Mouse (Mus musculus) brain, adult 2 months (tissue): ENCODE measurements at regions not wholly inside any gene's neighbourhood (a gene's known extent, or its start where the extent isn't known, plus 50 kb on each side); places are given as distances from the start of the nearest gene placed in this dataset.
"Not testable (repeated sequence)": the region's sequence is repeated elsewhere in the genome, so short reads cannot be mapped to it uniquely, and the experiment has no call there.

Experiments
- DNase-seq: peaks from one replicate; pipeline ENCODE4 v3.0.0; 2011; ENCODE audit warnings: low read depth, low spot score

DNA sequence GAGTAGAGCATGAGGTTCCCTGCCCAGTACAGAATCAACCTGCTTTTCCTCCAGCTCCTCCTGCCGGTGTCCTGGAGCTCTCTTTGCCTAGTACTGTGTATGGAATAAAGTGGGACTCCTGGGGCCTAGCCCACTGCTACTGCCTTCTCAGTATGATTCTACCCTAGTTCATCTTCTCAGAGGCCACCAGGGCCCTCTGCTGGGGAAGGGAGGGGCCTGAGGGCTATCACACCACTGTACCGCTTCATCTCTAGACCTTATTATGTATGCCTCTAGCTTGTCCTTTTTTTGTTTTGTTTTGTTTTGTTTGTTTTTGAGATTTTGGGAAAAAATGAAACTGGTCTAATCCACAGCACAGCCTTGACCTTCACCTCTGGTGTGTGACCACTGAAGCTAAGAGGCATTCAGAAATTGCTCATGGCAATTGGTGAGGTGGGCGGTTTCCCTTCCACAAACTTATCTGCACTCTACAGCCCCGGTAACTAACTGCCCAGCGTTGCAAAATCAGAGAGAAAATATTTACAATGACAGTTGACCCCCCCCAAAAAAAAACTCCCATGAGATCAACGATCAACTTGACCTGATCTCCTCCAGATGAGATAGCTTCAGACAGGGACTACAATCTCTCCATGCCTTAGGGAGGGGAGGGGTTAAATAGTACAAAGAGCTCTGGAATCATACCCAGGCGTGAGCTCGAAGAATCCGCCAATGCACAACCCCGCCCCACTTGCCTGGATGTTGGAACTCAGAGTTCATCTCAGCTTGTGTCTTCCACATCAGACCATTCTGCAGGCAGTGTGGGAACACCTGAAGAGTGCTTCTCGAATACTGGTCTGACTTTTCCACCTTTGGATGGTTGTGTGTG is 168.8 kb downstream of the Tomm20 start:
- no peak for DNase-seq

DNA sequence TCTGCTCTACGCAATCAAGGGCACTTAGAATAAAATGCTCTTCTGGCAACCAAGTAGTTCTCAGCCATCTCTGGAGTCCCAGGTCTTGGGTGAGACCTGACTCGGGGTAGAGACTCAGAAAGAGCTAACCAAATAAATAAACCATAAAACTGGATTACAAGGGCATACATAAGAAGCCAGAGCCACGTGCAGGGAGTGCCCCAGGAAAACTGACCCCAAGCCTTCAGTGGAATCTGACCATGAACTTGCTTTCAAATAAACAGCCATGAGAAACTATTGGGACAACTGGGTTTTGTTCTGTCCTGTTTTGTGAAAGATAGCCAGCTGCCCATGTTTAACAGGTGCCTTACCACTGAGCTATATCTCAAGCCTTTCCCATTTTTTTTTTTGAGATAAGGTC is 170.3 kb downstream of the Tomm20 start:
- no peak for DNase-seq

DNA sequence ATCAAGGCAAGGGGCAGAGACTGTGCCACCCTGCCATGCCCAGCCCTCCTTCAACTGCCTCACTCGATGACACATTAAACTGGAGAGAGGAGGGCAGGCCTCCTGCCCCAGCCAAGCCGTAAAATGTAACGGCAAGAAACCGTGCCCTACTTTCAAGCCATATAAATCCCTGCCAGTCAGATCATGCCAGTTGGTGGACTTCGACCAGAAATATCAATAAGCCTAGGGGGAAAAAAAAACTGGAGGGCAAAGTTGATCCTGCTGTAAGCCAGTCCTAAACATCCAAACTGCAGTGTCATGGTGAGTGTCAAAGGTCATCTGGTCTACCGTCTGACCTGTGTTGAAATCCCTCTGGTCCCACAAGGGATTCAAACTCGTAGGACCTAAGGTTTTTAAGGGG is 170.8 kb downstream of the Tomm20 start:
- DNase-seq, result no peak

DNA sequence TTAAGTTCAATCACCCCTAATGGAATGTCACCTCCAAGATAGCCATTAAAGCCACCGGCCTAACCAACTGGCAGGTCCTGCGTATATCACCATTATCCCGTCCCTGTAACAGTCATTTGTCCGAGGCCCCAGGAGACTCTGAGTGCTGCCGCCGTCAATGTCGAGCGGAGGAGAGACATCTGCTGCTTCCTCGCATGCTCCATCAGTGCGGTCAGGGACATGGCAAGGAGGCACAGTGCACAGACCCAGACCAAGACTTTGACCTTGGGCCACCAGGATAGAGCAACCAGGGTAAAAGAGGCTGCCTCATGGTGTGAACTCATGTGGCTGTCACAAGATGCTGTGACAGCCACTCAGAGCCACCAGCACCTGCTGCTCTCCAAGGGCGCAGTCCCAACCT is 172.9 kb downstream of the Tomm20 start:
- DNase-seq, result no peak

DNA sequence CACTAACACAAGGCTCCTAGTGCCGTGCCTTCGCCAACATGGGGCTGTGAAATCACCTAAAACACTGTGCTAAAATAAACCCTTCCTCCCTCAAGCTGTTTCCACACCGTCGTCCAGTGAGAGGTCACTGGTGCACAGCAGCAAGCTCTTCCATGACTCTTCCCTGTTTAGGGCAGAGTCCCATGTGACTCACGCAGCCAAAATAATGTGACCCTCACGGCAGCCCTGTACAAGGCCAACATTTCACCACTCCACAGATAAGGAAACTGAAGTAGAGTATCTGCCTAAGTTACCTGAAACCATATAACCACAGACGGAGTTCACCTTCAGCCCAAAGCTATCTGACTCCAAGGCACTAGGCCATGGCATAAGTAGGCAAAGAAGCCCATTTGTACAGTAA is 173.4 kb downstream of the Tomm20 start:
- no peak for DNase-seq

DNA sequence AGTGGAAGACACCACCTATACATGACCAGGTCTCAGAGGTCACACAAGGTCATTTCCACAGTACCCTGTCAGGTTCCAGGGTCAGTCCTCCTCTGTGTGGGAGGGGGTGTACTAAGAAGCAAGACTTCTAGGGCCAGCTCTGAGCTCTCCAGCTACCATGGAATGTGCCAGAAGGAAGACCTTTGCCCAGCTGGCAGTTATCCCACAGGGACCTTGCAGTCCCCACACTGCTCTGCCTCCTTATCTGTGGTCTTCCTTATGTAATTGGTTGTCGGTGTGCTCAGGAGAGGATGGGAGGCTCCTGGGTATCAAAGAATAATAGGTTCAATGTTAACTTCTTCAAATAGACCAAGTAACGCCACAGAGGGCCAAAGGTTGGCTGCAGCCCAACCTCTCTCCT is 175.3 kb downstream of the Tomm20 start:
- DNase-seq, result not testable (repeated sequence)

DNA sequence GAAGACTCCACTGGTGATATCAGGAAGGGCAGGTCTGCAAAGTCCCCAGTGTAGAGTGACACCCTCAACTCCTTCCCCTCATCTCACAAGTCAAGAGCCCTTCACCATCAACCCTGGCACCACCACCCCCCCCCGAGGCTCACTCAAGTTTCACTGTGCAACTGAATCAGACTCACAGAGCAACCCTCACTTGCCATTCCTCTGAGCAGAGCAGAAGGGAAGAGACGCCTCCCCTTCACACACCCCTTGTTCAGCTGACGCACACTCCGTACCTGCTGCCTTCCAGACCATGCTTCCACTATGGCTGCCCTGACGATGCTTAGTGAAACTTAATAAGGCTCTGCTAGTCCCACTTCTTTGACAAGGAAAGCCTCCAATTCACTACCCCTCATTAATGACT is 174.4 kb upstream of the Irf2bp2 start:
- DNase-seq, result no peak

DNA sequence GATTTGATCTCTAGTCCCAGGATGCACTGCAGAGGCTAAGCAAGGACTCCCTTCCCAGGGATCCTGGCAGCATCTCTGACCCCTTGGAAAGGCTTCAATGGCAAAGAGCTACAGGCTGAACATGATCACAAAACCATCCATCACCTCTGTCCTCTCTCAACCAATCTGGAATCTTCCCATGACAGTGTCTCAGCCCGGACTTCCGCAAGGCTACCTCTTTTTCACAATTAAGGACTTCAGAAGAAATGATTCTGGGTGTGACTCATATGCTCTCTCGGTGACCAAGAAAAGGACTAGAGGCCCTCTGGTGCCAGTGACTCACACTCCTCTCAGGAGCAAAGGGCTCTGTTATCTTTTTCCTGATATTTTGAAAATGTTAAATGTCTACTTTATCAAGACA is 173.6 kb upstream of the Irf2bp2 start:
- DNase-seq, result no peak

DNA sequence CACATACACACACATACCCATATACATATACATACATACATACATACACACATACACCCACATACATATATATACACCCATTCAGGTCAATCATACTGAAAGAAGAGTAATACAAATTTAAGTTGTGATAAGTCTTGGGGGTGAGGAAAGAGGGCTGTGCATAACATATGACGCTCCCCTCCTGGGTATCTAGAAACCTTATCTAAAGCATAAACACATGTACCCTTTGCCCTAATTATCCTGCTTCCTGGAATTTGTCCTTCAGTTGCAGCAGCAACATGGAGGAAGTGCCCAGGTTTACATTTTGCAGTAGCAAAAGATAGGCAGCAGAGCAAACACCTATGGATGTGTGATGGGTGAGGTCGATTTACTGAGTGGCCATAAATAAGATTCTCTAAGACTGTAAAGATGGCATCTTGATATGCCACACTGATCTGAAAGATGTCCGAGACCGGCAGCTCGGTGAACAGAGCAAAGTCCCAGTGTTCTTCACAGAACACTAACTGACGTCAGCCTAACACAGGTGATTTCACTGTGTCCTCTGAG is 172.0 kb upstream of the Irf2bp2 start:
- DNase-seq, result no peak

DNA sequence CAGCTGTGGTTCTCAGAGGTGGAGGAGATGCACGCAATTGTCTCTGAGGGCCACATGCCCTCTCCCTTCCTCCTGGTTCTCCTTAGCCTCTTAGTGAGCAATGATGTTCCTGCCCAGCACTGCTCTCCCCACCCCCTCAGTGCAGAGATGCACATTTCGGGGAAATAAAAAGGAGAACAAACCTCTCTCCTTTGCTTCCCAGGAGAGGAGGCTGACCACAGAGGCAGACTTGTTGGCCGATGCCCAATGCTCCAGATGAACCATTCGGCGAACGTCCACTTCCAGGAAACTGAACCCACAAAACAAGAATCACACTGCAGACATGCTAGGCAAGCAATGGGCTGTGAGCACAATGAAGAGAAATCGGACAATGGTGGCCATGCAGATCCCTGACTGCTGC is 169.8 kb upstream of the Irf2bp2 start:
- DNase-seq, result peak; percentile 48

DNA sequence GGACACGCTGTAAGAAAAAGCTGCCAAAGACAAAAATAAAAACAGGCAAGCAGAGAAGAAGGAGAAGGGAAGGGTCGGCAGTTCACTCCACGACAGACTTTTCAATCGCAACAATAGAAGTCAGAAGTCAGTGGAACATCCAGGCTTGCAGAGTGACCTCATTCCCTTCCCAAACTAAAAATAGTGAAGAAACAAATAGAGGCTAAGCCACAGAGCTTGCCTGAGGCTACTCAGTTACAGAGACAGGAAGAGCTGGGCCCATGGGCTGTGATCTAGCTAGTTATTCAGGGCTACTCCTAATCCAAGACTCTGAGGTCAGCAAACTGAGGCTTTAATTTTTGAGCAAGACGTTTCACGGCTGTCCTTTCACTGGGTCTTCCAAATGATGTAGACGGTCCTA is 165.9 kb upstream of the Irf2bp2 start:
- DNase-seq, result peak; percentile 42

DNA sequence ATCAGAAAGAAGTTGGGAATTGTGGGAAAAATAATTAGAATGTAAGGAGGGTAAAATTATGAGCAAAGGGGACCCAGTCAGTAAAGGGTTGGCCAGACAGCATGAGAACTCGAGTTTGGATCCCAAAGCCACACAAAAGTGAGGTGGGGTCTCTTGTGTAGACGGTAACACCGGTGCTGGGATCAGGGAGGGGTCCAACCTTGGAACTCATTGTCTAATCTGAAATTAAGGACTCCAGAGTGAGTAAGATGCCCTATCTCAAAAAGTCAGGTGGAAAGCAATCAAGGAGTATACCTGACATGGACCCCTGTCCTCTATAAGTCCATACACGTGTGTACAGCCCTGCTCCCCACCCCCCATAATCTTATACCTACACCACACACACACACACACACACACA is 165.2 kb upstream of the Irf2bp2 start:
- DNase-seq, result no peak

DNA sequence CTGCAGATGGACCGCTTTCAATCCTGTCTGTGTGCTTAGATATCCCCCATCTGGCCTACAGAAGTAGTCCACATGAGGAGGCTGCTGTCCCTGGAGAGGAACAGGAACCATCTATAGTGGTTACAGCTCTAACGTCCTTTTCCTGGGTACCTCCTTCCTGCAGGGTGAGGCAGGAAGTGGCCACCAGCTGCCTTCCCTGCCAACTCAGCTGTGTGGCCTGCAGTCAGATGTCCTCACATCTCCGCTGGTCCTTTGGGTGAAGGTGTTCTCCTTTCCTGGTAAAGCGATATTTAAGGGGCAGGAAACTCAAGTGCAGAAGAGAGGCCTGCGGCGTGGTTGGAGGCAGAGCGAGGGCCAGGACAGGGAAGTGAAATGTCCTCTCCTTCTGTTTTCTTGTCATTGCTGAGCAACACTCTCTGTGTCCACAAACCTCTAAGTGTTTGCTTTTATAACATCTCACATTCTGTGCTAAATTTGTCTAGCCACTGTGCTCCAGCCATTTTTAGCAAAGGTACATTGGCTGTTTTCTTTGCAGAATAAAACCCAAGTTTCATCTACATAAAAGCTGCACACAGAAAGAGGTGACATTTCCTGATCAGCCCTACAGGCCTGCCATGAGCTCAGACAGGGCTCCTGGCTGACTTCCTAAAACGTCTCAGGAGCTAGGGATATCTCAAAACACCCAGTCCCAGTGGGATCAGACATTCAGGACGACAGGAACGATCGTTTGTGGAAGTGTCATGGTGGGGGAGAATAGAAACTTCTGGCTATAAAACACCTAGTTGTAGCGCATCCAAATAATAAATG is 164.4 kb upstream of the Irf2bp2 start:
- DNase-seq, result peak; percentile 74

DNA sequence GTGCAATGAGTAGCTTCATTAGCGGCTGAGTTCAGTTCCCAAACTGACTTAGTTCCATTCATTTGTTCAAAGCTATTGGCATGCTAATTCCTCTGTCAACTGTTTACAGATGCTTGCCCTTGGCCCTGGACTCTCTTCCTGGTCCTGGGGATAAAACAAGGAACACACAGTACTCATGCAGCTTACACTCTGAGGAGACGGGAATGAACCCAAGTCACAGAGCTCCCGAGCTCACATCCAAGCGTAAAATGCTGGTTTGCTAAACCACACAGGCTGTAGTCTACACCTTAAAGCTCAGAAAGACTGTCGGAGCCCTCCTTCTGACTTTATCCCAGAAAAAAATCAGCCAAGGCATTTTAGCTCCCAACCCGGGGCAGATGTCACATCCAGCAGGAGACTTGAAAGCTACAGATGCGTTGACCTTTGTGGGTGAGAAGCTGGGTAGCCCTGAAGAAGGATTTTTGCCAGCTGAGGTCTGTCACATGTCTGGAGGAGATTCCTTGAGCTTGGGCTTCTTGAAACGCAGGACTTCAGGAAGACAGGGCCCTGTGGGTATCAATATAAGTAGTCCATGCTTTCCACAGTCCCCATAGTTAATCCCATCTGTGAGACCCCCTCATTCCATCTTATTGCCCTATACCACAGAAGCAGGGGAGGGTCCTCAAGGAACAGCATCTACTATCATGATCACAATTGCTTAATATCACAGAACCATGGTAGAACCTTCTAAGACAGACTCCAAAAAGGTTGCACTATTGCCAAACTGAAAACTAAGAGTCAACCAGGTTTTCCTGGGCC is 162.7 kb upstream of the Irf2bp2 start:
- no peak for DNase-seq

DNA sequence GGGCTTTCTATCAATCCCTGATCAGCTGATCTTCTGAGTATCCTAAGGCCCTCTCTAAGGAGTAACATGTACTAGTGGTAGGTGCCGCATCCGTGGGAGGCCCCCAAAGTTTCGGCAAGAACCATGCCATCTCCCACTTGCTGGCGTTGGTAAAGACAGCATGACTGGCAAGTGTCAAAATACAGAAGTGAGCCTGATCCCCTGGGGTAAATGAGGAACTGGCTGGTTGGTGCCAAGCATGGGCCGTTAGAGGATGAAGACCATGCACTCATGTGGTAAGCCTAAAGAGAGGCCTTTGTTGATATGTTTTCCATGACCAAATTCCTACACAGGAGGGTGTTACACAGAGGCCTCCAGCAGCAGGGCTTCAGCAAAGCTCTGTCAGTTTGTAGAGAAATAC is 161.9 kb upstream of the Irf2bp2 start:
- DNase-seq, result no peak

DNA sequence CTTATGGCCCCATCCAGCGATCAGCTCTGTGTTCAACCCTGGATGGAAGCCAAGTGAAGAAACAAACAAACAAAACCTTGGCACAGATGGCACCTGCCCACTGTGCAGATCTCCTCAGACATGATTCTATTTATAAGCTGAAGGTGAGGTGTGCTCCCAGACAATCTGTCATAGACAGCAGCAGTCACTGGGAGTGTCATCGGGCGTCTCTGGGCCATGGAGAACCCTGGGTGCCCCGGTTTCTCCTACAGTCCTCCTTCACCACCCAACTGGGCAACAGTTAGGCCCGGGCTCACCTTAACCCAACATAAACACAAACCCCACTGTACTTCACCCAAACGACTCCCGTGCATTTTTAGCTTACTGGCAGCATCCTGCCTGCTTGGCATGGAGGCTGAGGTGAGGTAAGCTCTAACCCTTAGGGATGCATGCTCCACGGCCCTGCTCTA is 160.6 kb upstream of the Irf2bp2 start:
- peak; percentile 81 for DNase-seq

DNA sequence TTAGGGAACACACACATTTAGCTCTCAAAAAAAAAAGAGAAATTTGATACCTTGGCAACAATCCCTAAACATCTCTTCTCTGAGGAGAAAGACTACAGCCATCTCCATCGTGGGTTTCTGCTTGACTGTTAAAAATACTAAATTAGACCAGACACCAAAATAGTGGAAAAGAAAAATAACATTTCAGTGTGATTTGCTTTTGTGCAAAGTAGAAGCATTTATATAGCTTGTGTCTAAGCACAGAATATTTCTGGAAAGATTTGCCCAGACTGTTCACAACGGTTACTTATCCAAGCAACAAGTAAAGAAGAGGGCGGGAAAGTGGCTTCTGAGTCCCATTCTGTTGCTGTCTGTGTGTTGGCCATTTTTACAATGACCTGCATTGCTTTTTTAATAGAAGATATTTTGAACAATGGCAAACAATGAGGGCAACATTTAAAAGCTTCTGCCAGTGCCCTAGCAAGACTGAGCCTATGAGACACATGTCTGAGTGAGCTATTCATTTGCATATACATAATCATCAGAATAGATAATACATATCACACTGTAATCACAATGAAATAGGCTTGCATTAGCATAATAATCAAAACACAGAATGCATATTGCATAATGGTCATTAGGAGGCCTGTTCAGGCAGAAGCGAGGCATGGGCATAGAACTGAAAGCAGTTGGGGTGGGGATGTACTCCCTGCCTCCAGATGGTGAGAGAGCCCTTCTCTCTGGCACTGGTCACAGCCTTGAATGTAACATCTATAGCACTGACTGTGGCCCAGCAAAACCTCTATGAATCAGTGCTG is 159.5 kb upstream of the Irf2bp2 start:
- peak; percentile 71 for DNase-seq

DNA sequence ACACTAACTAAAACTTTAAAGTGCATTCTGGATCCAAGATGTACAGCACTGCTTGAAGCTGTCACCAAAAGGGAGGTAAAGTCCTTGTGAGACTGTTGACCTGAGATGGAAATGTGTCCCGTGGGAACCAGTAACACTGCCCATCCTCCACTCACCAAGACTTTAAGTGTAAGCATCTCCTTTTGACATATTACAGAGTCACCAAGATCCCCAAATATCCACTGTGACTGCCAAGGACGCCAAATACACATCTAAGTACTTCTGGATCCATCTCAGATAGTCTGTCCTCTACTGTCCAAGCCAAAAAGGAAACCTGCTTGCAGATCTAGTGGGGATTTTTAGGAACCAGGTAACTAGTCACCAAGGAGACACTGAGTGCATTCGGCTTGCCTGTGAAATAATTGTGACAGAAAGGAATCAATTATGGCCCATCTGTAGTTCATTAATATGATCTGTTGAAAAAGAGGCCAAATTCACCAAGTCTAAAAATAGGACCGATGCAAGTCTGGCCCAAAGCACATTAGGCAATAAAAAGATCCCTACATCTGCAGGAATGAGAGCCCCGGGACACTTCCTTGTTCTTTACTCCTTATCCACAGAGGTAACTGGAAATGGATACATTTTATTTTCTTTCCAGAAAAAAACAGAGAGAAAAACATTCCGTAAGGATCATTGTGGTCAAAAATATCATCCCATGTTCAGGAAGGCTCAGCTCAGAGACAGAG is 157.8 kb upstream of the Irf2bp2 start:
- DNase-seq, result no peak

DNA sequence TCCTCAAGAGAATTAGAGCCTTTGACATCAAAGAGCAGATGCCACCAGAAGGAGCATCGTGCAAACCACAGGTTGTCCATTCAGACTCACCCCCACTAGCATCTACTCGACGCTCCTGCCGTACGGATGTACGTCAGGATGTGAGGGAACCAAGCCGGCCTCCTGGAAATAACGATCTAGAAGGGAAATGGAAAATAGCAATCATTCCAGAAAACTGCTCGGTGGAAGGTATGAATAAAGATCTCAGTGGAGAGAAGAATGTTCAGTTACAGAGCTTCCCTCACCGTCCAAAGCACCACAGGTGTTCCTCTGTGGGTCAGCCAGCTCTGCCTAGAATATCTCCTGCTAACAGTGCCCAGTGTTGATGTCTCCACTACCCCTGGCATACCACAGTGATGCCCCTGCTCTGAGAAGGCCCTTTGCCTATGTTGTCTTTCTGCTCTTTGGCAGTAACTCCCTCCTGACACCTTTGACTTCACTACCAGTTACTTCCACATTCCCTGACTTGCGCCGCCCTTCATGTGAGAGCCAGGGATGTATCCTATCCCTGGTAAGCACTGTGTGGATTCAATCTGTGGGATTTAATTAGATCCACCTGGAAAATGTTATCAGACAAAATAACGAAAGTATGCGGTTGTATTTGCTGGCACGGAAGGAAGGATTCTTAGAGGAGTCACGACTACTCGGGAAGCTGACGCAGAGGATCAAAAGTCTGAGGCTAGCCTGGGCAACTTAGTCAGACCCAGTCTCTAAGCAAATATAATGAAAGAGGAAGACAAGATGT is 152.4 kb upstream of the Irf2bp2 start:
- DNase-seq, result no peak
